Mouse (Mus musculus) heart, postnatal 0 days (tissue): Measurements from ENCODE around the gene Zfp688. TPM values are rescaled to one million over a fixed set of nuclear protein-coding genes. Genes with fewer than 3 reads are reported as not detected.
A peak's percentile ranks its signal among the peaks of the same experiment; 100 is the strongest.

Experiments used
- ATAC-seq: fragments of 200-750 bp; cut with Nextera tagmentation; 2 replicates; pipeline ENCODE4 v1.8.0; 2017; ENCODE audit warnings: low read depth, moderate number of reproducible peaks, moderate library complexity; ENCODE audit not compliant: insufficient read depth
- DNase-seq: peaks from one replicate; pipeline ENCODE4 v3.0.0-alpha.2; 2016; ENCODE audit warnings: low spot score
- H3K27ac ChIP-seq: fragments of 300-500 bp; sonication (generic); 2 replicates; pipeline ENCODE4 v1.5.1; 2014; ENCODE audit warnings: low read depth, mild to moderate bottlenecking
- H3K27me3 ChIP-seq: fragments of 300-500 bp; sonication (generic); 2 replicates; pipeline ENCODE4 v1.6.1; 2014; ENCODE audit warnings: low read length, mixed read lengths; ENCODE audit not compliant: control insufficient read depth, insufficient read depth
- H3K36me3 ChIP-seq: fragments of 300-500 bp; sonication (generic); replicated peaks from 2 replicates; pipeline ENCODE4 v1.6.1; 2014; ENCODE audit warnings: low read length, mixed read lengths; ENCODE audit not compliant: control insufficient read depth, insufficient read depth
- H3K4me1 ChIP-seq: fragments of 300-500 bp; sonication (generic); 2 replicates; pipeline ENCODE4 v1.6.1; 2014; ENCODE audit warnings: antibody characterized with exemption; ENCODE audit not compliant: control insufficient read depth, insufficient read depth
- H3K4me2 ChIP-seq: fragments of 300-500 bp; sonication (generic); 2 replicates; pipeline ENCODE4 v1.6.1; 2014; ENCODE audit warnings: low read depth, mild to moderate bottlenecking, low read length, moderate library complexity
- H3K4me3 ChIP-seq: fragments of 300-500 bp; sonication (generic); 2 replicates; pipeline ENCODE4 v1.5.1; 2014; ENCODE audit warnings: low read depth, low read length
- H3K9ac ChIP-seq: fragments of 300-500 bp; sonication (generic); replicated peaks from 2 replicates; pipeline ENCODE4 v1.6.1; 2014; ENCODE audit warnings: low read depth, low read length, mixed read lengths
- H3K9me3 ChIP-seq: fragments of 300-500 bp; sonication (generic); replicated peaks from 2 replicates; pipeline ENCODE4 v1.6.1; 2016; ENCODE audit warnings: low read length; ENCODE audit not compliant: control insufficient read depth
- CTCF ChIP-seq: IDR thresholded peaks from 2 replicates; pipeline ENCODE4 v1.5.1; 2016; ENCODE audit warnings: antibody characterized with exemption, control low read depth, low read depth
- EP300 ChIP-seq: IDR thresholded peaks from 2 replicates; pipeline ENCODE4 v1.6.1; 2016; ENCODE audit warnings: antibody characterized with exemption, low read depth
- WGBS: fragments of 180-500 bp; shearing (Covaris S2); extraction: QIAGEN DNeasy Blood & Tissue Kit; methylation state at CpG from one replicate; pipeline ENCODE4 v1.1.7; 2014; 5-methylcytosine and 5-hydroxymethylcytosine counted together
- polyA plus RNA-seq: library from polyadenylated mRNA; unstranded; fragments of >200 nt; fragmentation: Nextera tagmentation; extraction: Ambion mirVana; gene quantifications from 2 replicates; pipeline ENCODE4 v1.2.1, GENCODE M21; 2015
- total RNA-seq: library from RNA; depleted of rRNA; stranded (reverse); fragments of >200 nt; gene quantifications from 2 replicates; pipeline ENCODE4 v1.2.3, GENCODE M21; 2014; ENCODE audit warnings: low replicate concordance

The Zfp688 gene
- total and polyA plus RNA-seq, 2 experiments from 2014 or later = 8.1 to 11.3 TPM

GRCm38 (mm10) chr7:127402980-127403379, 18.9 kb downstream of the Zfp688 start:
- no peak overlapping the region for H3K27ac ChIP-seq
- no peaks in the 10 kb centered on the region; the same call in 1 of the 2 replicates for H3K4me1 ChIP-seq
- no peaks in the 10 kb centered on the region for H3K36me3 ChIP-seq
- H3K9me3 ChIP-seq = no peaks in the 10 kb centered on the region
- H3K27me3 ChIP-seq = no peaks in the 10 kb centered on the region
- 33% methylated on average over 2 of the region's 2 CpGs for WGBS
- TF ChIP-seq EP300 (no peak), CTCF (no peak)
- ATAC-seq = no peak
- H3K4me2 ChIP-seq = no peak overlapping the region
- no peak for DNase-seq
- no peak overlapping the region for H3K9ac ChIP-seq
- H3K4me3 ChIP-seq = no peak overlapping the region

GRCm38 (mm10) chr7:127400355-127400754, 21.5 kb downstream of the Zfp688 start:
- DNase-seq (no peak), ATAC-seq (no peak)
- H3K27ac ChIP-seq = no peak overlapping the region
- no peaks in the 10 kb centered on the region for H3K4me1 ChIP-seq
- no peak overlapping the region for H3K9ac ChIP-seq
- no peaks in the 10 kb centered on the region for H3K36me3 ChIP-seq
- no peaks in the 10 kb centered on the region for H3K27me3 ChIP-seq
- TF ChIP-seq EP300 (no peak), CTCF (no peak)
- H3K4me2 ChIP-seq = no peak overlapping the region
- 65% methylated on average over 3 of the region's 3 CpGs for WGBS
- H3K9me3 ChIP-seq = no peaks in the 10 kb centered on the region
- H3K4me3 ChIP-seq = no peak overlapping the region

DNA sequence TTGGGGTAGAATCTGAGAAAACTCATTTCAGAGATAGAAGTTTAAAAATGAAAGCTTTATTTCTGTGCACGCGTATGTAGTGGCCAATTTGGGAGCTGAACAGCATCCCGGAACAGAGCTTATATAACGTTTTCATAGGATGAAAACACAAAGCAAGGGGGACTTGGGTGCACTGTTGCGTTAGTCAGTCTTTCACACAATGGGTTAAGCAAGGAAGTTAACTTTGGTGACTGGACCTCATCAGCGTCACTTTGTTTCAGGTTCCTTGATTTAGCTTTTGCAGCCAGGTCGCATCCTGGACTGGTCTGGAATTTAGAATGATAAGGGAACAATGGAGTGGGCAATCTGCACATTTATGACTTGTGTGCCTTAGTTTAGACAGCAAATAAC, 27.9 kb downstream of the Zfp688 start:
- 10% methylated on average over 7 of the region's 7 CpGs for WGBS
- ATAC-seq = 0 out of 2 replicates have a peak, but pooled peaks have one; percentile 3

GRCm38 (mm10) chr7:127393157-127393943, 28.5 kb downstream of the Zfp688 start, which contains the start of gene E430018J23Rik:
TSS of gene E430018J23Rik (minus strand) at chr7:127393629.
- TF ChIP-seq CTCF (no peak), EP300 (no peak)
- DNase-seq = peak; percentile 97

More for the DNA sequence above, 27.9 kb downstream of the Zfp688 start:
- peaks cover 7% of the 10 kb centered on the region for H3K36me3 ChIP-seq
- H3K4me1 ChIP-seq = peaks cover 14% of the 10 kb centered on the region
- H3K9ac ChIP-seq = peak overlapping the region; percentile 51
- peak; percentile 14 for DNase-seq
- no peaks in the 10 kb centered on the region for H3K27me3 ChIP-seq
- no peaks in the 10 kb centered on the region for H3K9me3 ChIP-seq
- peak overlapping the region; percentile 63 for H3K4me2 ChIP-seq
- peak overlapping the region; percentile 70 for H3K27ac ChIP-seq
- TF ChIP-seq EP300 = no peak
- H3K4me3 ChIP-seq = peak overlapping the region; percentile 60

GRCm38 (mm10) chr7:127392251-127392824, 29.5 kb downstream of the Zfp688 start:
- Histone ChIP-seq H3K9me3 (no peaks in the 10 kb centered on the region), H3K27ac (0 out of 2 replicates have a peak overlapping the region, but pooled peaks have one; percentile 84), H3K27me3 (no peaks in the 10 kb centered on the region), H3K4me1 (peaks cover 14% of the 10 kb centered on the region), H3K9ac (no peak overlapping the region), H3K4me3 (peak overlapping the region; percentile 60), H3K36me3 (peaks cover 7% of the 10 kb centered on the region), H3K4me2 (peak overlapping the region; percentile 63)
- no peak for ATAC-seq
- WGBS = 80% methylated on average over 8 of the region's 8 CpGs
- TF ChIP-seq EP300 (no peak), CTCF (no peak)
- DNase-seq = no peak

More at GRCm38 (mm10) chr7:127393157-127393943, 28.5 kb downstream of the Zfp688 start, which contains the start of gene E430018J23Rik:
- Histone ChIP-seq H3K4me1 (peaks cover 14% of the 10 kb centered on the region), H3K9ac (peak within 1 kb of the TSS; percentile 66), H3K4me2 (peak within 1 kb of the TSS; percentile 63), H3K36me3 (peaks cover 7% of the 10 kb centered on the region), H3K4me3 (peak within 1 kb of the TSS; percentile 60), H3K9me3 (no peaks in the 10 kb centered on the region), H3K27ac (peak within 1 kb of the TSS; percentile 84), H3K27me3 (no peaks in the 10 kb centered on the region)
- peak; percentile 96 for ATAC-seq
- under 1% methylated on average over 45 of the region's 45 CpGs for WGBS
